Mouse (Mus musculus) neural tube, postnatal 0 days (tissue): Measurements from ENCODE around the gene Ktn1. TPM values are rescaled to one million over a fixed set of nuclear protein-coding genes. Genes with fewer than 3 reads are reported as not detected.

ENCODE experiments used
- polyA plus RNA-seq: library from polyadenylated mRNA; unstranded; fragments of >200 nt; fragmentation: Nextera tagmentation; extraction: Ambion mirVana; gene quantifications from 2 replicates; pipeline ENCODE4 v1.2.1, GENCODE M21; 2015

Ktn1 gene
- polyA plus RNA-seq: 66.9 and 80.5 TPM in 2 replicates

DNA sequence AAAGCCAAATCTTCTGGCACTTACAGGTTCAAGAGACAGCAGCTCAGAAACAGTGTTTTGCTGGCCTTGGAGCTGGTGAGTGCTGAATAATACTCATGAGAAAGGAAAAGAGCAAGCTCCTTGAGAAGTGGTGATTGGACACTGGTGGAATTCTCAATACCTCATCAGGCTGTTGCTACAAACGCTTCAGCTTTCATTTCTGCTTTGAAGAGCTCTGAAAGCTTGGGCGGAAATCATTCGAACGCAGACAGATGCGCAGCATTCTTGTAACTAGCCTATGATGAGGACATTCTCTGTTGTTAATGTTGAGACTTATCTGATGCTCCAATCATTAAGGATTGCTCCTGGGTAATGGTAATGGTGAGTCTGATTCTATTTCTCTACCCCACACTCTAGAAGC, at the start of gene Ktn1:
Ktn1 (plus strand) TSS at position 231 of the 400 bp plus-strand sequence.

Other genes starting within 250 kb of the Ktn1 start
- 2.3 and 3.2 TPM in 2 replicates for gene Dlgap5, start 230.0 kb upstream of the Ktn1 start, polyA plus RNA-seq
- gene Fbxo34, start 198.0 kb upstream of the Ktn1 start, polyA plus RNA-seq: 33.2 and 35.0 TPM in 2 replicates
- gene Atg14, start 77.8 kb upstream of the Ktn1 start, polyA plus RNA-seq: 12.7 and 13.4 TPM in 2 replicates